Mouse (Mus musculus) layer of hippocampus, adult 18-20 months (tissue): Measurements from ENCODE around the gene Cfap157. TPM values are rescaled to one million over a fixed set of nuclear protein-coding genes. Genes with fewer than 3 reads are reported as not detected.

Source experiments
- total RNA-seq, 2 experiments: library from RNA; stranded (reverse); gene quantifications; 2 replicates each; pipeline ENCODE4 v1.2.3; 2021

Cfap157 gene
- total RNA-seq, 2 experiments from 2014 or later, result 1.5 to 1.7 TPM

Other genes with a start within 250 kb of the Cfap157 start
- gene Fam102a, start 249.1 kb downstream of the Cfap157 start, total RNA-seq, result 10 to 100 TPM; 76.0 to 77.2 TPM
- gene Dpm2, start 213.6 kb downstream of the Cfap157 start, total RNA-seq, result 10 to 100 TPM; 78.9 to 81.8 TPM
- gene Pip5kl1, start 209.6 kb downstream of the Cfap157 start, total RNA-seq, result 1 to 10 TPM; 3.3 to 3.5 TPM
- gene 9430097D07Rik, start 208.7 kb downstream of the Cfap157 start, total RNA-seq, result under 1 TPM; 0.20 to 0.43 TPM
- gene St6galnac4, start 197.3 kb downstream of the Cfap157 start, total RNA-seq, result 10 to 100 TPM; 40.4 to 44.8 TPM
- 100 to 1,000 TPM; 134 to 142 TPM for gene St6galnac6, start 184.7 kb downstream of the Cfap157 start, total RNA-seq
- 100 to 1,000 TPM; 128 to 131 TPM for gene Ak1, start 162.7 kb downstream of the Cfap157 start, total RNA-seq
- 10 to 100 TPM; 14.9 to 16.7 TPM for gene Eng, start 137.8 kb downstream of the Cfap157 start, total RNA-seq
- gene Fpgs, start 80.3 kb downstream of the Cfap157 start, total RNA-seq, result 1 to 10 TPM; 8.5 to 9.9 TPM
- 100 to 1,000 TPM; 119 to 123 TPM for gene Cdk9, start 71.4 kb downstream of the Cfap157 start, total RNA-seq
- 10 to 100 TPM; 16.6 to 19.4 TPM for gene Sh2d3c, start 63.4 kb downstream of the Cfap157 start, total RNA-seq
- gene 6330409D20Rik, start 43.4 kb downstream of the Cfap157 start, total RNA-seq, result 1 to 10 TPM; 1.5 to 1.8 TPM
- 10 to 100 TPM; 30.2 to 32.1 TPM for gene Tor2a, start 27.2 kb downstream of the Cfap157 start, total RNA-seq
- gene Ttc16, start 8.8 kb downstream of the Cfap157 start, total RNA-seq, result 1 to 10 TPM in 1 of 2 experiments, under 1 TPM in 1; 0.94 to 1.2 TPM
- gene Ptrh1, start 8.6 kb downstream of the Cfap157 start, total RNA-seq, result 1 to 10 TPM; 6.0 to 7.5 TPM
- gene Stxbp1, start 62.8 kb upstream of the Cfap157 start, total RNA-seq, result 100 to 1,000 TPM; 613 to 617 TPM
- 10 to 100 TPM; 18.0 to 21.1 TPM for gene Fam129b, start 91.7 kb upstream of the Cfap157 start, total RNA-seq
- gene Rpl12, start 177.1 kb upstream of the Cfap157 start, total RNA-seq, result 100 to 1,000 TPM in 1 of 2 experiments, 10 to 100 TPM in 1; 97.3 to 116 TPM
- gene Lrsam1, start 177.2 kb upstream of the Cfap157 start, total RNA-seq, result 10 to 100 TPM; 30.3 to 38.7 TPM
- 10 to 100 TPM; 20.5 to 20.7 TPM for gene Slc2a8, start 197.7 kb upstream of the Cfap157 start, total RNA-seq